Mouse (Mus musculus): Measurements from ENCODE around the gene Gins3.

GRCm38 (mm10) chr8:95596841-95597241 is 36.4 kb upstream of the Gins3 start:
- no peak for TF ChIP-seq BHLHE40 (IDR thresholded peaks at IDR 0.05; ENCODE audit: borderline replicate concordance, low read depth, low read length)
- TF ChIP-seq CTCF (IDR thresholded peaks at IDR 0.05 in 2 of 3, conservative IDR thresholded peaks at IDR 0.05 in 1 of 3; ENCODE audit: control insufficient read depth in 1 of 3, insufficient read depth in 1 of 3, low read depth in 2 of 3, low read length in 3 of 3, poor library complexity in 1 of 3, severe bottlenecking in 1 of 3): no peak

Data from MEL (cell line).